Mouse (Mus musculus): ENCODE data around the gene Pcgf3. TPM values are rescaled to one million over a fixed set of nuclear protein-coding genes. Genes with fewer than 3 reads are reported as not detected.

Pcgf3 gene
- polyA plus RNA-seq (2016; fragmentation: Nextera tagmentation; extraction: Ambion mirVana), result 24.3 and 27.5 TPM in 2 replicates

- Histone ChIP-seq H3K27me3 (ENCODE audit: insufficient read depth, poor library complexity, severe bottlenecking) (peaks cover 13% of the 10 kb centered on the region), H3K27ac (peak within 1 kb of the TSS; percentile 99), H3K4me1 (replicated peaks) (peaks cover 40% of the 10 kb centered on the region), H3K9me3 (no peaks in the 10 kb centered on the region), H3K4me3 (peak within 1 kb of the TSS; percentile 92), H3K36me3 (peaks cover 8% of the 10 kb centered on the region; the same call in 1 of the 2 replicates)
- DNase-seq (ENCODE audit: low spot score), result peak; percentile 96
- 1% methylated on average over 61 of the region's 62 CpGs for WGBS
Measured at GRCm38 (mm10) chr5:108461082-108462065, at the start of gene Pcgf3. Gene Pcgf3 (plus strand): TSS chr5:108461232.

- no peak for DNase-seq (ENCODE audit: low spot score)
- no peaks in the 10 kb centered on the region for H3K4me1 ChIP-seq (replicated peaks)
- H3K27me3 ChIP-seq (ENCODE audit: insufficient read depth, poor library complexity, severe bottlenecking), result no peaks in the 10 kb centered on the region
- H3K9me3 ChIP-seq, result no peaks in the 10 kb centered on the region
- H3K36me3 ChIP-seq, result no peaks in the 10 kb centered on the region
- no peak overlapping the region for H3K27ac ChIP-seq
- 69% methylated on average over 2 of the region's 2 CpGs for WGBS
- no peak overlapping the region for H3K4me3 ChIP-seq
Measured at GRCm38 (mm10) chr5:108414711-108415110, 46.3 kb upstream of the Pcgf3 start.

DNA sequence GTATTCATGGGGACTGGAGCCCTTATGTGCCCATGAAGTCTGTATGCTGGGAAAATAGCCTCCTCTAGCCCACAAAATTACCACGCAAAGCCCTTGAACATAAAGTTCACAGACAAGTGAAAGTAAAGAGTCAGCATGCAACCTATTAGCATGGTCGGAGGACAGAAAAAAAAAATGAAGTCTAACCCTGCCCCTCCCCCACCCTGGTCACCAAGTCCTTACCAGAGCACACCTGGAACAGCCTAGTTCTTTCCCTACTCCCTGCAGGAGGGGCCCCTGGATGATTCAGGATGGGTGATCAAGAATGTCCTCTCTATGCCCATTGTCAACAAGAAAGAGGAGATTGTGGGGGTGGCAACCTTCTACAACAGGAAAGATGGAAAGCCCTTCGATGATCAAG lies 38.3 kb upstream of the Pcgf3 start:
- H3K27me3 ChIP-seq (ENCODE audit: insufficient read depth, poor library complexity, severe bottlenecking), result no peaks in the 10 kb centered on the region
- DNase-seq (ENCODE audit: low spot score), result no peak
- no peaks in the 10 kb centered on the region for H3K36me3 ChIP-seq
- no peaks in the 10 kb centered on the region for H3K9me3 ChIP-seq
- H3K4me3 ChIP-seq, result no peak overlapping the region
- H3K4me1 ChIP-seq (replicated peaks), result no peaks in the 10 kb centered on the region
- no peak overlapping the region for H3K27ac ChIP-seq
- WGBS, result 81% methylated on average over 3 of the region's 3 CpGs

DNA sequence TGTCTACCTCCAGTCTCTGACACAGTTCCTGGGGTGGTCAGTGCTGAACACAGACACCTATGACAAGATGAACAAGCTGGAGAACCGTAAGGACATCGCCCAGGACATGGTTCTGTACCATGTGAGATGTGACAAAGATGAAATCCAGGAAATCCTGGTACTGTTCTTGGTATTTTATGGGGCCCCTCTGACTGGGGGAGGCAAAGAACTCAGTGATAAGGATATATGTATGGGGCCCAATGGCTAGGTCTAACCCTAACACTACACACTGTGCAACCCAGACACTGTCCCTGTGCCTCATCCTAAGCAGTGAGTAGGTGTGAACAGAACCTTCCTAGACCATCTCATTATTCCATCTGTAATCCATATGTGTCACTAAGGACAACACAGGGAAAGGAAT lies 37.6 kb upstream of the Pcgf3 start:
- 92% methylated on average over 2 of the region's 2 CpGs for WGBS
- Histone ChIP-seq H3K27me3 (ENCODE audit: insufficient read depth, poor library complexity, severe bottlenecking) (no peaks in the 10 kb centered on the region), H3K9me3 (no peaks in the 10 kb centered on the region), H3K4me3 (no peak overlapping the region), H3K4me1 (replicated peaks) (no peaks in the 10 kb centered on the region), H3K36me3 (0 out of 2 replicates have a peak, but pooled peaks cover 2% of the 10 kb centered on the region), H3K27ac (no peak overlapping the region)
- no peak for DNase-seq (ENCODE audit: low spot score)

GRCm38 (mm10) chr5:108427186-108427585 lies 33.8 kb upstream of the Pcgf3 start:
- H3K9me3 ChIP-seq, result no peaks in the 10 kb centered on the region
- no peaks in the 10 kb centered on the region for H3K27me3 ChIP-seq (ENCODE audit: insufficient read depth, poor library complexity, severe bottlenecking)
- H3K4me1 ChIP-seq (replicated peaks), result no peaks in the 10 kb centered on the region
- H3K36me3 ChIP-seq, result peaks cover 34% of the 10 kb centered on the region
- 59% methylated on average over 1 of the region's 1 CpGs for WGBS
- H3K4me3 ChIP-seq, result no peak overlapping the region
- no peak overlapping the region for H3K27ac ChIP-seq
- peak; percentile 41 for DNase-seq (ENCODE audit: low spot score)

GRCm38 (mm10) chr5:108431196-108431595 lies 29.8 kb upstream of the Pcgf3 start:
- no peak for DNase-seq (ENCODE audit: low spot score)
- 93% methylated on average over 6 of the region's 6 CpGs for WGBS
- H3K4me1 ChIP-seq (replicated peaks), result peaks cover 18% of the 10 kb centered on the region
- H3K9me3 ChIP-seq, result no peaks in the 10 kb centered on the region
- no peak overlapping the region for H3K4me3 ChIP-seq
- H3K36me3 ChIP-seq, result peaks cover 43% of the 10 kb centered on the region
- H3K27me3 ChIP-seq (ENCODE audit: insufficient read depth, poor library complexity, severe bottlenecking), result no peaks in the 10 kb centered on the region
- H3K27ac ChIP-seq, result no peak overlapping the region

DNA sequence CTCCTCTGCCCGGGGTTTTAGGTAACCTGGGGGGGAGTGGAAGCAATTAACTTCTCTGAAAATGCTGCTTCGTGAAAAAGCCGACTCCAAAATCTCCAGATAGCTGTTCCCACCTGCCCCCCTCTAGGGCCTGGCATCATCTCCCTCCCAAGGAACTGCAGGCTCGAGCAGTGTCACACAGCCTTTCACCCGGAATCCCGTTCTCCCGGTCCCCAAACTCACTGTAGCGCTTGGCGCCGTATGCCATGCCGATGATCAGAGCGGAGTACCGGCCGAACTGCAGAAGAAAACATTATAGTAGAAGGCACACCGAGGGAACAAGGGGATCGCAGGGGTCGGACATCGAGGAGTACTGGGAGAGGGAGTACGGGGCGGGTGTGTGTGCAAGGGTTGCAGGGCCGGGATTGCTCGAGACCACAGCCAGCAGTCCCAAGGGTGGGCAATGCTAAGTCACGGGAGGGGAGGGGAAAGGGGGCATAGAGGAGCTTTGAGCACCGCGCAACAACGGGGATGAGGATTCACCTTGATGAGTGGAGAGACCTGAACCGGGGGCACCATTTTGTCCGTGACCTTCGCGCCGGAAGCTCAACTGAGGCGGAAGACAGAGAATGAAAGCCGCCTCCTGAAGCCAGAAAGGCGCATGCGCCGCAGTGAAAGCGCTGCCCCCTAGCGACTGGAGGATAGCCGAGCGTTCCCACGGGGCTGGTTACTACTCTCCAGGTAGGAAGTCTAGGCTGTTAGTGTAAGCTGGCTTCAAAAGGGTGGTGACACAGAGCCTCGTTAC lies 27.0 kb upstream of the Pcgf3 start, which contains the start of gene Atp5k:
Atp5k (minus strand) TSS at position 645 of the 784 bp plus-strand sequence.
- peak within 1 kb of the TSS; percentile 98 for H3K4me3 ChIP-seq
- H3K4me1 ChIP-seq (replicated peaks), result peaks cover 18% of the 10 kb centered on the region
- H3K27me3 ChIP-seq (ENCODE audit: insufficient read depth, poor library complexity, severe bottlenecking), result no peaks in the 10 kb centered on the region
- H3K36me3 ChIP-seq, result peaks cover 36% of the 10 kb centered on the region
- H3K9me3 ChIP-seq, result no peaks in the 10 kb centered on the region
- peak; percentile 91 for DNase-seq (ENCODE audit: low spot score)
- 1% methylated on average over 42 of the region's 42 CpGs for WGBS
- peak within 1 kb of the TSS; percentile 92 for H3K27ac ChIP-seq

- 77% methylated on average over 2 of the region's 2 CpGs for WGBS
- Histone ChIP-seq H3K4me3 (no peak overlapping the region), H3K9me3 (no peaks in the 10 kb centered on the region), H3K36me3 (peaks cover 18% of the 10 kb centered on the region), H3K4me1 (replicated peaks) (peaks cover 18% of the 10 kb centered on the region), H3K27ac (no peak overlapping the region), H3K27me3 (ENCODE audit: insufficient read depth, poor library complexity, severe bottlenecking) (no peaks in the 10 kb centered on the region)
- DNase-seq (ENCODE audit: low spot score), result no peak
Measured at GRCm38 (mm10) chr5:108436101-108436500, 24.9 kb upstream of the Pcgf3 start.

DNA sequence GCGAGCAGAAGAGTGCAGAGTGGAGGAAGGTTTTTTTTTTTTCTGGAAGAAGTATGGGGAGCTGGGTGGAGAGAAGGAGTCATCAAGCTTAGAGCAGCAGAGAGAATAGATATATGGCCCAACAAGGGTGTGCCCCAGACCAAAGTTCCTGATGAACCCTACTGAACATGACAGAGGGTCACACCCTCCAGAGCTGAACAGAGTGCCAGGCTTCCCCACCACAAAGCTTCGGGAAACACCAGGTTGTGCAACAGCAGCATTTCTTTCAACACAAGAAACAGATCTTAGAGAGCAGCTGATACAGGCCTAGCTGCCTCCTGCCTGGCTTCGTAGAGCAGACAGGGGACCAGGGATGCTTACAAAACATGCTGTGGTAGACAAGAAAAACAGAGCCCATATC lies 14.1 kb upstream of the Pcgf3 start:
- peaks cover 20% of the 10 kb centered on the region for H3K4me1 ChIP-seq (replicated peaks)
- no peak for DNase-seq (ENCODE audit: low spot score)
- H3K36me3 ChIP-seq, result no peaks in the 10 kb centered on the region
- no peak overlapping the region for H3K27ac ChIP-seq
- no peaks in the 10 kb centered on the region for H3K9me3 ChIP-seq
- peaks cover 26% of the 10 kb centered on the region for H3K27me3 ChIP-seq (ENCODE audit: insufficient read depth, poor library complexity, severe bottlenecking)
- no peak overlapping the region for H3K4me3 ChIP-seq
- 83% methylated on average over 3 of the region's 3 CpGs for WGBS

DNA sequence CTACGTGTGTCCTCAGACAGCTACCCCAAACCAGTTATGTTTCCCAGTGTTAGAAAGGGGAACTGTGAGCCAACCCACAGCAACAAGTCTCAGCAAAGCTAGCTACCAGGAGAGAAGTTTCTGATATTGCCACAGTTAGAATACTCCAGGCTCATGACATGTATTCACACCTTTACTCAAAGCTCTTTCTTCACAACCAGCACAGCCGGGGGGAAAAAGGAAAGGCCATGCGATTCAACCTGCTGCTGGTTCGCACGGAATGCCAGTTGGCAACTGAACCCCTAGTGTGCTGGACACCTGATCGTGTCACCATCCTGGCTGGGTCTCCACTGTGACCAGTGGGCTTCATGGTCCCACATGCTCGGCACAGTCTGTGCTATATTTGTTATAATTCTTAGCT lies 13.2 kb upstream of the Pcgf3 start:
- Histone ChIP-seq H3K27me3 (ENCODE audit: insufficient read depth, poor library complexity, severe bottlenecking) (peaks cover 26% of the 10 kb centered on the region), H3K4me1 (replicated peaks) (peaks cover 20% of the 10 kb centered on the region), H3K9me3 (no peaks in the 10 kb centered on the region), H3K36me3 (no peaks in the 10 kb centered on the region), H3K27ac (no peak overlapping the region), H3K4me3 (peak overlapping the region; percentile 48; the same call in 1 of the 2 replicates)
- DNase-seq (ENCODE audit: low spot score), result no peak
- 87% methylated on average over 7 of the region's 7 CpGs for WGBS

GRCm38 (mm10) chr5:108448785-108449668 lies 12.0 kb upstream of the Pcgf3 start, which contains the start of gene Mfsd7a:
Gene Mfsd7a (minus strand): TSS chr5:108448891.
- Histone ChIP-seq H3K36me3 (no peaks in the 10 kb centered on the region), H3K4me1 (replicated peaks) (peaks cover 20% of the 10 kb centered on the region), H3K4me3 (peak within 1 kb of the TSS; percentile 48), H3K27ac (peak within 1 kb of the TSS; percentile 17; the same call in 1 of the 2 replicates), H3K27me3 (ENCODE audit: insufficient read depth, poor library complexity, severe bottlenecking) (peaks cover 26% of the 10 kb centered on the region), H3K9me3 (no peaks in the 10 kb centered on the region)
- WGBS, result 15% methylated on average over 24 of the region's 24 CpGs
- DNase-seq (ENCODE audit: low spot score), result peak; percentile 63
